Mouse (Mus musculus) brown adipose tissue, adult 24 weeks (tissue): ENCODE results near the gene Hcn3. TPM values are rescaled to one million over a fixed set of nuclear protein-coding genes. Genes with fewer than 3 reads are reported as not detected.

Experiments used
- H3K27ac ChIP-seq: fragments of 200-500 bp; replicated peaks from 2 replicates; pipeline ENCODE4 v1.5.1; 2012; ENCODE audit warnings: low read depth, mild to moderate bottlenecking, low read length
- H3K4me1 ChIP-seq: fragments of 200-500 bp; 2 replicates; pipeline ENCODE4 v1.6.1; 2012; ENCODE audit warnings: low read length, mixed read lengths; ENCODE audit not compliant: control insufficient read depth, insufficient read depth, insufficient read length
- H3K4me3 ChIP-seq: fragments of 200-500 bp; 2 replicates; pipeline ENCODE4 v1.5.1; 2012; ENCODE audit warnings: low read depth, mild to moderate bottlenecking, low read length, moderate library complexity; ENCODE audit not compliant: insufficient read depth
- polyA plus RNA-seq: library from polyadenylated mRNA; stranded (reverse); fragments of >200 nt; gene quantifications from 2 replicates; pipeline ENCODE4 v1.2.4, GENCODE M21; 2012; ENCODE audit not compliant: missing spikeins, insufficient read depth, insufficient read length

Gene Hcn3
- polyA plus RNA-seq, 1 experiment: not detected

DNA sequence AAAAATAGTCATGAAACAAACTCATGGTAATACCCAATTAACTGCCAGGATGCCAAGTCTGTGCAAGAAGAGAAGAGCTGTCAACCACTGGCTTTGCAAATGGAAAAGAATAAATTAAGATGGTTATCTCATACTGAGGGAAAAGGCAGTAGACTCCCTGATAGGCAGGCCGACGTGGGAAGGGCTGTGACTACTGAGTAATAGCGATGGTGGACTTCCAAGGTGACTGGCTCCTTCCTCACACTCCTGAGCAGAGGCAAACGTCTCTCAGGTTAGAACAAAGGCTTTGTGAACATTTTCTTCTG is 56.8 kb downstream of the Hcn3 start:
- H3K4me1 ChIP-seq: peaks cover 6% of the 10 kb centered on the region
- H3K4me3 ChIP-seq: no peak overlapping the region
- no peak overlapping the region for H3K27ac ChIP-seq

DNA sequence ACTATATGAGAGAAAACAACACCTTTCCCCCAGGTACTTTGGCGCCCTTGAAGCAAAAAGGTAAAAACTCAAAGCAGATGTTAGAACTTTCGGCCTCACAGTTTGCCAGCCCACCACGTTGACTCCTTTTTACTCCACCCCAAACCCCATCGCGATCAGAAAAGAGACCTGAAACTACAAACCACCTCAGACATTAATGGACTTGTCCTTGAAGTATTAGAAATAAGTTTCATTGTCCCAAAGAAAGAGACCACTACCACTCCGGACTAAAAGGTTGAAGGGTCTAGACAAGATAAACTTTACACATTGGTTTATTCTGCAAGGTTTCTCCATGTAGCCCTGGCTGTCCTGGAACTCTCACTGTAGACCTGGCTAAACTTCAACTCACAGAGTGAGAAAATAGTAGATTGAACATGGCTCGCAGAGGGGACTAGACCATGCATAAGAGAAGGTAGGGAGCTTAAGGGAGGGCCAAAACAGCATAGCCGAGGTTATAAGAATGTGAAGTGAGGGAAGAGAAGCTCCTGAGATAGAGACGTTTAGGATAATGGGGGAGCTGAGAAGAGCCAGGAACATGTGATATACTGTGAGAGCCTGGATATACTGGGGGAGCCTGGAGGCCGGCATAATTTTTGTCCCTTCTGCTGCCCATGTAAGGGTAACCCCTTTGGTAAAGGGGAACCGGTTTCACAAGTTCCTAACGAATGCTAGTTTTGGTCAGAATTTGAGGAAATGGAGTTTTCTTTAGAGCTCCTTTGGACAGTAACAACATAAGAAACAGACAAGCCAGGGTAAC is 57.3 kb downstream of the Hcn3 start:
- H3K4me3 ChIP-seq: no peak overlapping the region
- H3K27ac ChIP-seq: no peak overlapping the region
- H3K4me1 ChIP-seq: peaks cover 6% of the 10 kb centered on the region

DNA sequence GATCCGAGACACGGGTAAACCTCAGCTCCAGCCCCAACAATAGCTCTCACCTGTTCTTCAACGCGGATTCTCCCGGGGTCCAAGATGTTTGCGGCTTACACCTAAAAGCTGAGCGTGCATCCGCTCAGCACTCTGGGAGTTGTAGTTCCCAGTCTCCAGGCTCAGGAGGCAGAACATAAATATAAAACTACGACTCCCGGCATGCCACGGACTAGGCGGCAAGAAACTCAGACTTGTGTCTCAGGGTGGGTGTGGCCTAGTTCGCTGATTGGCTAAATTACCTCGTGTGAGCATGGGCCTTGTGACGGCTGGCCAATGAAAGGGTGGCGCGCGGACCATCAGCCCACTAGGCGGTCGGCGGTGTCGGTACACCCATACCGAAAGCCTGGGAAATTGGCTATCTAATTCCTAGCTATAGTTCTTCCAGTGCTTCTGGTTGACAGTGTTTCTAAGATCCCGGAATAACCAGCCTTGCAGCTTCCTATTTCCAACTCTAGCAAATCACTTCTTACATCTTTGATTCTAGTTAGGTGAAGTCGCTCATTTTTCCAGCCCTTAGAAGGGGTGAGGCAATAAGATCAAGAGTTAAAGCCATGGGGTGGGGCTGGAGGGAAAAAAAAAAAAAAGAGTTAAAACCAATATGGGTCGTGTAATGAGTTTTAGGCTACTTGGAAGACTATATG is 58.0 kb downstream of the Hcn3 start, which contains the start of gene Fdps:
TSS of gene Fdps (minus strand) at position 148 of the 683 bp plus-strand sequence.
- Histone ChIP-seq H3K4me1 (peaks cover 6% of the 10 kb centered on the region), H3K27ac (no peak within 1 kb of the TSS), H3K4me3 (peak within 1 kb of the TSS; percentile 78)

DNA sequence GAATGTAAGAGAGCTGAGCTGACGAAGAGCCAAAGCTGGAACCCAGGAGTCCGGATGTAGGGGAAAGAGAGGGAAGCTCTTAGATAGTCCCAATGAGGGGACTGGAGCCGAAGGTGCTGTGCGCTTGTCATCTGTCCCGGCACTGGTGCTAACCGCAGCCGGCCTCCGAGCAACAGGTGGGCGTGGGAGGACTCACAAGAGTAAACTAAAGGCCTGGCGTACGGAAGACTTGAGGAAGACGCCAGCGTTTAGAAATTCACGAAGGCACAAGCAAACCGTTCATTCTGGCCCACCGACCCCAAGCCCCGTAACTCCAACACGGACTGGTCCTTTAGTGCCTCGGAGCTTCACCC is 58.6 kb downstream of the Hcn3 start:
- H3K4me1 ChIP-seq: peaks cover 6% of the 10 kb centered on the region
- H3K4me3 ChIP-seq: peak overlapping the region; percentile 78
- no peak overlapping the region for H3K27ac ChIP-seq

DNA sequence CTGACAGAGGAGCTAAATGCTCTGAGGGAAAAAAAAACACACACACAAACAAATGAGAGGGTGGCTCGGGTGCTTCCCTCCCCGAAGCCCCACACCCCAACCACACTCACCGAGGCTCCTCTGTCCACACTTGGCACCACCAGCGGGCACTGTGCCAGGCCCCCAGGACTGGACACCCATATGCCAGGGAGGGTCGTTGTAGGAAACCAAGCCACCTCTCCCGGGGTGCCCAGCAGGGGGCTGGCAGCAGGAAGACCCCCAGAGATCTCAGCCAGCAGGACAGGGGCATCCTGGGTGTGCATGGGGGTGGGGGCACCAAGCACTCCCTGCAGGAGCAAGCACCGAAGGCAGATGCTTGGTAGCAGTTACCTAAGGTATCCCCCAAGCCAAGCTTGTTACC is 59.2 kb downstream of the Hcn3 start, which contains the start of gene Gm43738:
TSS of gene Gm43738 (minus strand) at position 289 of the 400 bp plus-strand sequence.
- H3K4me3 ChIP-seq: peak within 1 kb of the TSS; percentile 78
- no peak within 1 kb of the TSS for H3K27ac ChIP-seq
- peaks cover 6% of the 10 kb centered on the region for H3K4me1 ChIP-seq

Other genes starting within 250 kb of the Hcn3 start
- gene Msto1, start 246.2 kb downstream of the Hcn3 start, polyA plus RNA-seq: 6.1 and 9.3 TPM in 2 replicates
- gene Ash1l, start 209.6 kb downstream of the Hcn3 start, polyA plus RNA-seq: 10.6 and 14.2 TPM in 2 replicates
- 137 and 144 TPM in 2 replicates for gene Dap3, start 209.0 kb downstream of the Hcn3 start, polyA plus RNA-seq
- gene Rusc1, start 66.9 kb downstream of the Hcn3 start, polyA plus RNA-seq: 9.4 and 16.7 TPM in 2 replicates
- gene Gm43738, start 59.1 kb downstream of the Hcn3 start, polyA plus RNA-seq: not detected in 2 replicates
- 127 and 135 TPM in 2 replicates for gene Fdps, start 58.2 kb downstream of the Hcn3 start, polyA plus RNA-seq
- not detected in 2 replicates for gene Pklr, start 24.1 kb downstream of the Hcn3 start, polyA plus RNA-seq
- 14.3 TPM in 2 replicates for gene Clk2, start 4.6 kb upstream of the Hcn3 start, polyA plus RNA-seq
- 39.4 and 48.7 TPM in 2 replicates for gene Scamp3, start 17.3 kb upstream of the Hcn3 start, polyA plus RNA-seq
- gene Fam189b, start 22.9 kb upstream of the Hcn3 start, polyA plus RNA-seq: 1.3 and 2.0 TPM in 2 replicates
- gene Gba, start 42.7 kb upstream of the Hcn3 start, polyA plus RNA-seq: 18.2 and 25.1 TPM in 2 replicates
- 5.6 and 8.9 TPM in 2 replicates for gene Thbs3, start 55.0 kb upstream of the Hcn3 start, polyA plus RNA-seq
- gene Mtx1, start 66.9 kb upstream of the Hcn3 start, polyA plus RNA-seq: 108 and 115 TPM in 2 replicates
- 0.75 and 0.83 TPM in 2 replicates for gene Muc1, start 68.9 kb upstream of the Hcn3 start, polyA plus RNA-seq
- gene Krtcap2, start 85.8 kb upstream of the Hcn3 start, polyA plus RNA-seq: 57.6 and 64.8 TPM in 2 replicates
- not detected in 2 replicates for gene Trim46, start 86.1 kb upstream of the Hcn3 start, polyA plus RNA-seq
- gene Dpm3, start 99.2 kb upstream of the Hcn3 start, polyA plus RNA-seq: 125 and 130 TPM in 2 replicates
- 28.3 and 33.1 TPM in 2 replicates for gene Slc50a1, start 110.4 kb upstream of the Hcn3 start, polyA plus RNA-seq
- 5.6 and 6.3 TPM in 2 replicates for gene Efna1, start 120.9 kb upstream of the Hcn3 start, polyA plus RNA-seq
- gene Efna3, start 162.8 kb upstream of the Hcn3 start, polyA plus RNA-seq: 0.44 TPM in 1 of 2 replicates, not detected in the other
- gene Efna4, start 177.8 kb upstream of the Hcn3 start, polyA plus RNA-seq: 1.3 TPM in 1 of 2 replicates, not detected in the other
- gene Adam15, start 189.8 kb upstream of the Hcn3 start, polyA plus RNA-seq: 28.5 and 31.3 TPM in 2 replicates
- 1.2 and 1.6 TPM in 2 replicates for gene Dcst2, start 201.8 kb upstream of the Hcn3 start, polyA plus RNA-seq
- gene Dcst1, start 205.1 kb upstream of the Hcn3 start, polyA plus RNA-seq: 0.75 TPM in 1 of 2 replicates, not detected in the other
- gene Zbtb7b, start 234.6 kb upstream of the Hcn3 start, polyA plus RNA-seq: 93.2 and 121 TPM in 2 replicates
- 1.3 TPM in 1 of 2 replicates, not detected in the other for gene Lenep, start 242.6 kb upstream of the Hcn3 start, polyA plus RNA-seq